Mouse (Mus musculus) megakaryocyte-erythroid progenitor cell, adult 5 weeks (primary cell): ENCODE data around the gene Muc1. TPM values are rescaled to one million over a fixed set of nuclear protein-coding genes. Genes with fewer than 3 reads are reported as not detected.

Source experiments
- polyA plus RNA-seq: library from polyadenylated mRNA; stranded (reverse); fragments of >175 nt; gene quantifications from 2 replicates; pipeline ENCODE4 v1.2.3, GENCODE M21; 2012

Gene Muc1
- polyA plus RNA-seq: 0.56 and 0.64 TPM in 2 replicates

DNA sequence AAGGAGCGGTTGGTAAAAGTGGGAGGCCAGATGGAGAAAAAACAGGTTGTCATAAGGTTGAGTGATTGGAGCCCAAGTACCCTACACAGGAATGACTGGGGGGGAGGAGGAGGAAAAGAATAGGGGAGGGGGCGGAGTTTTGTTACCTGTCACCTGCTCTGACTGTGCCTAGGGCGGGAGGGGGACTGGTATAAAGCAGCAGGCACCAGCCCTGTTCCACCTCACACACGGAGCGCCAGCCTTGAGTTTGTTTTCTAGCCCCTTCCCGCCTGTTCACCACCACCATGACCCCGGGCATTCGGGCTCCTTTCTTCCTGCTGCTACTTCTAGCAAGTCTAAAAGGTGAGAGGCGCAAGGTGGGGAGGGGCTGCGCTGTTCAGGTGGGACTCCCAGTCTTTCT lies at the start of gene Muc1:
Gene Muc1, plus strand, starts transcription at position 222 of the 400 bp plus-strand sequence.

DNA sequence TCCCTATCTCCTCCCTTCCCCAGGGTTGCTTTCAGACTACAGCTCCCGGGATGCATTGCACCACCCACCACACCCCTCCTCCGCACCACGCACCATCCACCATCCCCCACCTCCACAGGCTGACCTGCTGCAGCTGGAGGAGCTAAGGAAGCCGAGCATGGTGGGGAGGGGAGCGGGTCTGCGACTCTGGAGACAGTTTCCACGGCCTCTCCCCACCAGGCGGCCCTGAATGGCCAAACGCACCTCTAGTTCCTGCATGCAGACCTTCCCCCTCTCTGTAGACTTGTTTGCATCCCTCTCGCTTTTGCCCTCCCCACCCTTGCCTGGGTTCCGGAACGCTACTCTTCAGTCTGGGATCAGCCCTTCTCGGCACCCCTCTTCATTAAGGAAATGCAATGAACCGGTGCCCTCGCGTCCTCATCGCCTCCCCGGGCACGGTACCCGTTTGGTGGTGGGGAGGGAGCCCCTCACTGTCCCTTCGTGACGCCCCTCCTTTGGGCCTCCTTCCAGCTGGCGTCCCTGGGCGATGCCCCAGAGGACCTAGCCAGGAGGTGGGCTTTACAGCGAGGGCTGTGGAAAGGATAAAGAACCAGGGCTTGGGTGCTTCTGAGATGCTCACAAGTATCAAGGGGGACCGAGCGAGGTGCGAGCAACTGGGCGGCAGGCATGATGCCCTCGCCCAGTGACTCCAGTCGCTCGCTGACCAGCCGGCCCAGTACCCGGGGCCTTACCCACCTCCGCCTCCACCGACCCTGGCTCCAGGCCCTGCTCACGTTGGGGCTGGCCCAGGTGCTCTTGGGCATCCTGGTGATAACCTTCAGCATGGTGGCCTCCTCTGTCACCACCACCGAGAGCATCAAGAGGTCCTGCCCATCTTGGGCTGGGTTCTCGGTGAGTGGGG lies 45.5 kb upstream of the Muc1 start, which contains the start of gene Fam189b:
Gene Fam189b, plus strand, starts transcription at position 86 of the 901 bp plus-strand sequence.

DNA sequence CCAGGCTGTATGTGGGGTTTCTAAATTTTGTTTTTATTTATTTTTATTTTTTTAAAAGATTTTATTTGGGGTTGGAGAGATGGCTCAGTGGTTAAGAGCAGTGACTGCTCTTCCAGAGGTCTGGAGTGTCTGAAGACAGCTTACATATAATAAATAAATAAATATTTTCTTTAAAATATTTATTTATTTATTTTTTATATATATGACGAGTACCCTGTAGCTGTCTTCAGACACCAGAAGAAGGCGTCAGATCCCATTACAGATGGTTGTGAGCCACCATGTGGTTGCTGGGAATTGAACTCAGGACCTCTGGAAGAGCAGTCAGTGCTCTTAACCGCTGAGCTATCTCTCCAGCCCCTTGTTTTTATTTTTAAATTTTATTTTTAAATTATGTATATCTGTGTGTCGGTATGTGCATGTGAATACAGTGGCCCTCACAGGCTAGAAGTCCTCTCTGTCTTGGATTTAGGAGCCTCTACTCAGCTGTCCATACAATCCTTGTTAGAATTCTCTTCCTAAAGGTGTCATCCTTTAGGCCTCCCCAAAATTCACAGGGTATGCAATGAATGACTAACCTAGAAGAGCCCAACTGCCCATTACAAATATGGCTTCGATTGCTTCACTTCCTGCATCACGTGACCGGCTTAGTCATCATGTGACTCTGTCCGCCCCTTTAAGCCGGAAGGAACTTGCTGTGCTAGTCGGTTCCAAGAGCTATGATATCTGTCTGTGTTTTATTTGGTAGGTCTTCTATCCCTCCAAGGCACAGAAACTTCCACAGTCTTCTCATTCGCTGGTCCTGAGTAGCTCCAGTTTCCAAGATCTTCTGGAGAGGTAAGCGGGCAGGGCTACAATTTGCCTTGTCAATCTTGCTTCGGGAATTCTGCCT lies 26.4 kb upstream of the Muc1 start, which contains the start of gene Gba:
Gene Gba, plus strand, starts transcription at position 676 of the 889 bp plus-strand sequence.

DNA sequence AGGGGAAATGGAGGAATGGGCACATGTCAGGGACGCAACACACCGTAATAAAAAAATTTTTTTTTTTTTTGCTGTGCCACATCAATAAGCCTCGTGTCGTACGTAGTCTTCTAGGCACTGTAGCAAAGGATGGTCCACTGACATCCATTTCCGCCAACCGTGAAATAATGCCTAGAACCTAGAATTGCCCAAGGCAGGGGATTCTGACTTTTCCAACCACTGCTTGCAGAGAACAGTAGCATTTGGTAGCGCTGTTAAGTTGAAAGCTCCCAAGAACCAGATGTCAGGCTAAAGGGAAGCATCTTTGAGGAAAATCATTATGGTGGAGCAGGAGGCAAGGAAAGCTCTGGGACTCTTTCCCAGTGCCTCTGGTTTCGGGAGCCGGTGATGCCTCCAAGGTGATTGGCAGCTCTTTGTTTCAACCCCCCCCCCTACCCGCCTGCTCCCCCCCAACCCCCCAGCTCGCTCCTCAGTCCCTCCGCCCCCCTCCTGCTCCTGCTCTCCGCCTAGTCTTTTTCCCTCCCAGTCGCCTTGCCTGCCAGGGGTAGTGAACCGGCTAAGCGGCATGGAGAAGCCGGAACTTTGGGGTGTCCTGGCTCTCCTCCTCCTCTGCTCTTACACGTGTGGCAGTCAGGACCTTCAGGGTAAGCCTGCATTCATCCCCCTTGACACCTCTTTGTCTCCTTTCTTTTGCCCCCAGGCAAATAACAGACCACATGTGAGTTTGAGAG lies 14.0 kb upstream of the Muc1 start, which contains the start of gene Thbs3:
Gene Thbs3, plus strand, starts transcription at position 500 of the 731 bp plus-strand sequence.

DNA sequence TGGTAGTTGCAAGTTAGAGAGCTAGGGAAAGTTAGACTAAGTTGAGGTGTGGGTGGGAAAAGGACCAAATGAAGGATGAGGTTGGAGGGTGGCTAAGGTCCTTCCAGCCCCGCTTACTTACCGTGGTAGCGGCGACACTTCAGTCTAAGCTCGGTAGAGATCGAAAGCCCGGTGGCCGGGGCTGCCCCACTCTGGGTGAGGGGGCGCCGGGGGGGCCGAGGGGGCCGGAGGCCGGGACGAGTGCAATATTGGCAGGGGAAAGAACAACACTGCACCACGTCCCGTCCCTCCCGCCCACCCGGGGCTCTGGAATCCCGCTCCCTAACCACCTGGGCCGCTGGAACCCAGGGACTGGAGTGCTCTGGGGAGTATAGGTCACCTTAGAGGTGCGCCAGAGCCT lies 2.0 kb upstream of the Muc1 start, which contains the start of gene Mtx1:
Gene Mtx1, minus strand, starts transcription at position 189 of the 400 bp plus-strand sequence.

DNA sequence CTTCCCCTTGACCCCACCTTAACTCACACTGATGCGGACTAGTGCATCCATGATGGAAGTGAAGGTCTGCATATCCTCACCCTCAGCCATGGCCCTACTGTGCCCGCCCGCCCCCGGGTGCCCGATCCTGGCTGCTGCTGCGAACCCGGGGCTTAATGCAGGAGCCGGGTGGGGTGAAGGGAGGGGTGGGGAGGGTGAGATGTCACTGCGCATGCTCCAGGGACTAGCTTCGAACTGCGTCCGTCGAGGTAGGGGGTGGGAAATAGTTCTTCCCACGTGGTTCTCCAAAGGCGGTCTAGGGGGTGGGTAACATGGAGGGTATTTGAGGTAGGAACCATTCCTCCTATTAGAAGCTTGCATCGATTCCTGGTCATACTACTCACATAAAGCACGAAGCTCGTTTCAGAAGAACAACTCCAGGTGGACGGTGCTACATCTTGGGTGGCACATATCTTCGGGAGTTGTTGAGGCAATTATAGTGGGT lies 16.9 kb downstream of the Muc1 start, which contains the start of gene Krtcap2:
Gene Krtcap2, plus strand, starts transcription at position 279 of the 484 bp plus-strand sequence.

DNA sequence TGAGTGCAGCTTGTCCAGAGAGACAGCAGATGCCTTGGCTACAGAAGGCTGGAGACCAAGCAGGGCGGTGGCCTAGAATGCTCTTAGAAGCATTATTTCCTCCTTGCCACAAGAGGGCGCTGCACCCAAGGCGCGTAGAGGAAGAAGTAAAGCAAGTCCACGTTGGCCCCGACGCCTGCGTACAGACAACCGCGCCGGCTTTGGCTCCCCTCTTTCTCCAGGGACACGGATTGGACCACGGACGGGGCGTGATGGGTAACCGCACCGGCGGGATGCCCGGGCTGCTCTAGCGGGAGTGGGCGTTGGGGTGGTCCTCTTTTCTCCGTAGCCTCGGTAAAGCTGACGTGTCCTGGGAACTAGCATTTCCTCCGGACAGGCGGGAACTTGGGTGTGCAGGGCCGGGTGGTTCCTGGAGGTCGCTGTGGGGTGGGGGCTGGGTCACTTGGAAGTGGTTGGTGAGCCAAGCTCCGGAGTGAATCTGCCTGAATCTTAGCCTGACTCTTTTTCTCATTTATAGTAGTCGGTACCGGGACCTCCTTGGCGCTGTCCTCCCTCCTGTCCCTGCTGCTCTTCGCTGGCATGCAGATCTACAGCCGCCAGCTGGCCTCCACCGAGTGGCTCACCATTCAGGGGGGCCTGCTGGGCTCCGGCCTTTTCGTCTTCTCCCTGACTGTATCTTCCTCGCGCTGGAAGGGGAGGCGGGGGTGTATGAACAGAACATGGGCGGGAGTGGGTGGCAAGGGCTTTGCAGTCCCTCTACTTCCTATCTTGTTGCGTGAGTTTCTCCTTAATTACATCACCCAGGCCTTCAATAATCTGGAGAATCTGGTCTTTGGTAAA lies 17.6 kb downstream of the Muc1 start, which contains the start of gene Trim46:
Gene Trim46, minus strand, starts transcription at position 49 of the 840 bp plus-strand sequence.

DNA sequence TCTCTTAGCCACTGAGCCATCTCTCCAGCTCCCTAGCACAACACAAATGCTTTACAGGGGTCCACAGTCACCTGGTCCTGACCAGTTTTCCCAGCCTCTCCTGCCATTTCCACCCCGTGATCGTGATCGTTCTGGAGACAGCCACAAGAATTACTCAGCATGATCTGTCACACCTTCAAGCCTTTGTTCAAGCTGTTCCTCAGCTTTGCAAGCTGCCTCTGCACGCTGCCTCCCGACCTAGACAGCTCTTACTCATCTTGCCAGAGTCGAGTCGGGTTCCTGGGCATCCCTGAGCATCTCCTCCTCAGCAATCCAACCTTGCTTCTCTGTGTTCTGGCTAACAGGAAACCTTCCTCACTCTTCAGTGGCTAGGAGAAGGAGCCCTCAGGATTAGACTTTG lies 30.2 kb downstream of the Muc1 start, which contains the start of gene Dpm3:
Gene Dpm3, plus strand, starts transcription at position 283 of the 400 bp plus-strand sequence.

DNA sequence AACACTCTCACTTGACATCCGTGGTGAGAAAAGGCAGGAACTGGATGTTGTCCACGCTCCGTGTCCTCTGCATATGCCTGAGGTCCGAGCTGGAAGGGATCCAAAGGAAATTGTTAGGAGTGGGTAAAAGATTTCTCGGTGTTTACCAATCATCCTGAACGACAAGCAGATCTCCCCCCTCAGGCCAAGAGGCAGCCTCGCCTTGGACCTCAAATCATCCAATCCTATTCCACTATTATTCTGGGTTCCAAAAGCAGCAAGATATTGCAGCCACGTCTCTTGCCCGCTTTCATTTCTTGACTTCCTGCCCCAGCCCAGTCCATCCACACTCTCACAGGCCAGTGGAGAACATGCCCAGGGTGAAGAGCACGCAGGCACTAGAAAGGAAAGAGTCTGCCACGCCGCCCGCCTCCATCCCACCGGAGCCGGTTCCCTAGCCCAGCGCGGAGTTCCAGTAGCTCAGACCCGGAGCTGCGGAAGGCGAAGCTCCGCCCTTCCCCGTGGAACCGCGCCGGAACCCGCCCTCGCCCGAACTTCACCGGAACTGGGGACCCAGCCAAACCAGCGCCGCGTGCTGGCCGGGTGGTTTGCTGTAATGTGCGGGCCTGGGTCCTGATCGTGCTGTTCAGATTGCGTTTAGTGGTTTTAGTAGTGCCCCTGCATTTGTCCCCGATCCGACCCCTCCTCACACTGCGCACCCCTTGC lies 41.3 kb downstream of the Muc1 start, which contains the start of gene Slc50a1:
Gene Slc50a1, minus strand, starts transcription at position 520 of the 705 bp plus-strand sequence.

DNA sequence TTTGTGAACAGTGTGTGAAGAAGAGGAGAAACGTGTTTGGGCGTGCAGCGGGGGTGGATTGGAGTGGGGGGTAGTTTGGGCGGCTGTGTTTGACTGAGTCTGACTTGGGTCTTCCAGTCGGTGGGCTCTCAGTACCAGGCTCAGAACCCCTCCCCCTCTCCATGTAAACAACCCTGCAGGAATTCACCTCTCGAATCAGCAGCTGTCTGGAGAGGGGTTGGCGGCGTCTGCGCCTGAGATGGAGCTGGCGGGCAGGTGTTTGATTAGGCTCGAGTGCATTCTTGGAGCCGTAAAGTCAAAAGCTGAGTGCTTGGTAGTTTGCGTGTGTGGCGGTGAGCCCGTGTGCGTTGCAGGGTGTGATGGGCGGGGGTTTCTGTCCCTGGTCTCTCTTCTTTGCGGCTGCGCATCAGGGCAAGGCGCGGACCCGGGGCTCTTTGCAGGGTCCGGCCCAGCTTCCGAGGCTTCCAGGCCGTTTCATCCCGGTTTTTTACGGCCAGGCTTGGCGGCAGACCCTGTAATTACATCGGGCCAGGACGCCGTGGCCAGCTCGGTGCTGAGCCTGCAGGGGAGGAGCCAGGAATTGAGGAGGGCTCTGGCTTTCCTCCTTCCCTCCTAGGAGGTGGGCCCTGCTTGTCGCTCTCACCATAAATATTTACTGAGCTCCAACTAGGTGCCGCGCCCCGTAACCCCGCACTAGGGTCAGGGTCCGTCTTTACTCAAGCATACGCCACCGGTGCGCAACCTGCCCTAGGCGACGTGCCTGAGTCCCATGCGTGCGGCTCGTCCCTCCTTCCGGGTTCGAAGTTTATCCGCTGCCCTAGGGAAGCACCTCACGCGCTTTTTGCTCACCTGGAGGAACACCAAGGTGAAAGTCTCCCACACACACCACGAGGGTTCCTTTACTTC lies 52.0 kb downstream of the Muc1 start, which contains the start of gene Efna1:
Gene Efna1, minus strand, starts transcription at position 537 of the 906 bp plus-strand sequence.

Other genes with a start within 250 kb of the Muc1 start
- 33.6 and 37.2 TPM in 2 replicates for gene Rusc1, start 135.7 kb upstream of the Muc1 start, polyA plus RNA-seq
- gene Gm43738, start 128.0 kb upstream of the Muc1 start, polyA plus RNA-seq: 1.0 and 1.1 TPM in 2 replicates
- gene Fdps, start 127.1 kb upstream of the Muc1 start, polyA plus RNA-seq: 5.8 and 10.1 TPM in 2 replicates
- gene Pklr, start 92.9 kb upstream of the Muc1 start, polyA plus RNA-seq: 27.8 and 36.5 TPM in 2 replicates
- 1.8 and 2.5 TPM in 2 replicates for gene Hcn3, start 68.9 kb upstream of the Muc1 start, polyA plus RNA-seq
- 49.2 and 71.4 TPM in 2 replicates for gene Clk2, start 64.3 kb upstream of the Muc1 start, polyA plus RNA-seq
- gene Scamp3, start 51.6 kb upstream of the Muc1 start, polyA plus RNA-seq: 366 and 382 TPM in 2 replicates
- gene Fam189b, start 45.9 kb upstream of the Muc1 start, polyA plus RNA-seq: 253 and 287 TPM in 2 replicates
- 9.8 and 12.3 TPM in 2 replicates for gene Gba, start 26.1 kb upstream of the Muc1 start, polyA plus RNA-seq
- gene Thbs3, start 13.9 kb upstream of the Muc1 start, polyA plus RNA-seq: 0.61 and 2.0 TPM in 2 replicates
- gene Mtx1, start 2.0 kb upstream of the Muc1 start, polyA plus RNA-seq: 318 and 336 TPM in 2 replicates
- gene Krtcap2, start 16.9 kb downstream of the Muc1 start, polyA plus RNA-seq: 235 and 304 TPM in 2 replicates
- gene Trim46, start 17.3 kb downstream of the Muc1 start, polyA plus RNA-seq: 9.2 and 11.3 TPM in 2 replicates
- gene Dpm3, start 30.3 kb downstream of the Muc1 start, polyA plus RNA-seq: 448 and 506 TPM in 2 replicates
- gene Slc50a1, start 41.5 kb downstream of the Muc1 start, polyA plus RNA-seq: 12.7 and 16.4 TPM in 2 replicates
- not detected in 2 replicates for gene Efna1, start 52.1 kb downstream of the Muc1 start, polyA plus RNA-seq
- 0.83 and 0.91 TPM in 2 replicates for gene Efna3, start 93.9 kb downstream of the Muc1 start, polyA plus RNA-seq
- 3.1 and 4.1 TPM in 2 replicates for gene Efna4, start 109.0 kb downstream of the Muc1 start, polyA plus RNA-seq
- 195 and 256 TPM in 2 replicates for gene Adam15, start 120.9 kb downstream of the Muc1 start, polyA plus RNA-seq
- not detected in 2 replicates for gene Dcst2, start 132.9 kb downstream of the Muc1 start, polyA plus RNA-seq
- not detected in 2 replicates for gene Dcst1, start 136.2 kb downstream of the Muc1 start, polyA plus RNA-seq
- 42.9 and 63.7 TPM in 2 replicates for gene Zbtb7b, start 165.7 kb downstream of the Muc1 start, polyA plus RNA-seq
- 0.05 and 0.10 TPM in 2 replicates for gene Lenep, start 173.7 kb downstream of the Muc1 start, polyA plus RNA-seq
- 17.5 and 17.9 TPM in 2 replicates for gene Flad1, start 182.8 kb downstream of the Muc1 start, polyA plus RNA-seq
- gene Cks1b, start 189.3 kb downstream of the Muc1 start, polyA plus RNA-seq: 66.6 and 73.2 TPM in 2 replicates
- 117 and 151 TPM in 2 replicates for gene Shc1, start 189.4 kb downstream of the Muc1 start, polyA plus RNA-seq
- 111 and 155 TPM in 2 replicates for gene Pygo2, start 201.2 kb downstream of the Muc1 start, polyA plus RNA-seq
- gene Pbxip1, start 207.6 kb downstream of the Muc1 start, polyA plus RNA-seq: 18.0 and 19.0 TPM in 2 replicates
- 9.1 and 14.1 TPM in 2 replicates for gene Pmvk, start 225.5 kb downstream of the Muc1 start, polyA plus RNA-seq